Mouse (Mus musculus) cerebellum, adult 11-12 months (tissue): Measurements from ENCODE around the gene Stard5.

Experiments
- DNase-seq: peaks from one replicate; pipeline ENCODE4 v3.0.0; 2022

Stard5 gene

DNA sequence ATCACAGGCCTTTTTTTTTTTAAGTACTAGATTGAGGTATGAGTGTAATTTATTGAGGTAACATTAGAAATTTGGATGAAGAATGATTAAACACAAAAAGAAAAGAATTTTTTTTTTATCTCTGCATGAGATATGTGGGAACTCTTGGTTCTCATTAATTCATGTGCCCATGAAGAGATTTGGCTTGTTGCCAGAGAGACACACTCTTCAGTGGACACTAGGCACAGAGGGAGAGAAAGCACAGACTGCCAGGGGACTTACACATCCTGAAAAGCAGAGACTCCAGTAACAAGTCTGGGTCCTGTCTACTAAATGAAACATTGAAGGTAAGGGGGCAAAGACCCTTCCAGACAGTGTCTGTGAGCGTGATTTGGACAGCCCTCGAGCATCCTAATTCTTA lies 4.0 kb downstream of the Stard5 start:
- DNase-seq, result no peak

DNA sequence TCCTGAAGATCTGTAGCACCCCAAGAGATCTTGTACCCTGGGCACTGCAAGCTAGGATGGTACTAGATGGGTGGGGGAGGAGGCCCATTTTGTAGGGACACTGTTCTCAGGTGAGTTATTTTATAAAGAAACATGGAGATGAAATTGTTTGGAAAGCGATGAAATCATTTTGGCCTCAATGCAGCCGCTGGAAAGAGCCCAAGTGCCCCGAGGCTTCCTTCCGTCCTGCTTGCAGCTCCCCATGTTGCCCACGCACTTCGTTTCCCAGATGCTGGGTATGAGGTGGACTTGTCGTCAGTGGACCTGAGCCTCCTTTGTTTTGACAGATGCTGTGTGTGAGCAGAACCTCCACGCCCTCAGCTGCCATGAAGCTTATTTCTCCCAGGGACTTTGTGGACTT lies 4.7 kb downstream of the Stard5 start:
- DNase-seq, result peak; percentile 53

DNA sequence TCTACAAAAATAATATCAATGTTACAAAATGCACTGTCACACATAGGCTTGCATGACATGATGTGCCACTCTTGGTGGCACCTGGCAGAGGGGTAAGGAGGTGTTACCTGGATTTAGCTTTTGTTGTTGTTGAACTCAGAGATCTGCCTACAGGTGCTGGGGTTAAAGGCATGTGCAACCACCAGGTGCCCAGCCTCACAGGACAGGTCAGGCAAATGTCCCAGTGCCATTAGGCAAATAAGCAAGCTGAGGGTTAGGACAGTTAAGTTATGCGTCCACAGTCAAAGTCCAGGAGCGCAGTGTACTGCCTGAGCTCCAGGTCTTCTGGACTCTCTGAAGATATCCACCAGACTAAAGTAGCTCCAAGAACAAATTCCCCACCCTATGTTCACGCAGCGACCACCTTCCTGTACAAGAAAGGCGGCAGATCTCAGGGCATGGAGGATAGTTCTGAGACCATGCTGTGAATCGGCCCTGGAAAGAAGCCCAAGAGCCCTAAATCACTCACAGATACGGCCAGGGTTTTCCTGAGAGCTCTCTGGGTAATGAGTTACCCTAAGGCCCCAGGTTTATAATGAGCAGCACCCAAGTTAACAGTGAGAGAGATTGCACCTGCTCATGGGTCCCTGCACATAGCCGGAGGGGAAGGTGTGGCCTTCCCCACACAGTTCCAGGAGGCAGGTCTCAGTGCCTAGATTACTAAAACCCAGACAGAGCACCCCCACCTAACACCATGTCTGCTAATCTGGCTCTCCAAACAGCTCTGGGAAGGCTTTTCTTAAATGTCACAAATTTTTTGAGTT lies 6.2 kb downstream of the Stard5 start:
- DNase-seq, result no peak

DNA sequence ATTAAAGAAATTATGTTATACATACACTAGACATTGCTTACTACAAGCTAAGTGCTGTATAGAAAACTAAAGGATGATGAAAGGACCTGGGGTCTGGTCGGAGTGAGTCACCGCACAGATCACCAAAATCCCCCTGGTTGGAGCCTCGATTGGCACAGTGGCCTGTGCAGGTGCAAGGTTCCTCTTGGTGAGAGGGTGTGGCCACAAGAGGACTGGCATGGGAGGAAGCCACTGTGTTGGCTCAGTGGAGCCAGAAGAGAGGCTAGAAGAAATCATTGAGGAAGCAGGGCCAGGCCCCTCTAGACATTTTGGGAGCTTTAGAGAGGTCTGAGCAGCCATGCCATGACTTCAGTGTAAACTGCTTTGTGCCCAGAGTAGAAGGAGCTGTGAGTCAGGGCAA lies 7.3 kb downstream of the Stard5 start:
- DNase-seq, result no peak

DNA sequence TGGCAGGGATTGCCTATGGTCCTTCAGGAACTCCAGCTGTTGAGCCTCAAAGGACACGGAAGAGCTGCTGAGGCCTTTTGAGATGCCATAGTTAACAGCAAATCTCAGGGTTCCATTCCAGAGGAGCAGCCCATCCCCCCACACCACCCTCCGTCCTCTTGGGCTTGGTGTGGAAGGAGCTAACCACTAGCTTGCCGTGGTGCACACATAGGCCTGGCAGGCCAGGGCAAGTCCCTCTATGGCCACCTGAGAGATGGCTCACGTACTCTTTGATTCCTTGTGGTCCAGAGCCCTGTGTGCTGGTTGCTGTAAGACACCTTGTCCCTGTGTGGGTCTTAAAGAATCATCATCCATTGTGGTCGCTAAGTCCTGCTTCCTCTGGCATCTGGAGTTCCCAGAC lies 8.8 kb downstream of the Stard5 start:
- no peak for DNase-seq

DNA sequence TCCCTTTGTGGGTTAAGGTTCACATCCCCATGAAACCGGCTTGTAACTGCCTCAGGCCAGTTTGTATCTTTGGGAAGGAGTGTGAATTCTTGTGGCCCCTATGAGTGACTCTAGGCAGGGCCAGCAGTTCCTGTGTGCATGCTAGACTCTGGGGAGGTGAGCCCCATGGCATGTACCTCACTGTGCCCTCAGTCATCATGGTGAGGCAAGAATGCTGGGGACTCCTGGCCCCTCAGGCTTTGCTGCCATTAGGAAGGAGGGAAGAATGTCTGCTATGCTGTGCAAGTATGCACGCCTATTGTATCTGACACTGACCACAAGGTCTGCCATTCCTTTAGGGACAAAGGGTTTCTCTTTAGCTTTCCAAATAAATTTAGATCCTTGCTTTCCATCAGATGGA lies 9.4 kb downstream of the Stard5 start:
- no peak for DNase-seq

DNA sequence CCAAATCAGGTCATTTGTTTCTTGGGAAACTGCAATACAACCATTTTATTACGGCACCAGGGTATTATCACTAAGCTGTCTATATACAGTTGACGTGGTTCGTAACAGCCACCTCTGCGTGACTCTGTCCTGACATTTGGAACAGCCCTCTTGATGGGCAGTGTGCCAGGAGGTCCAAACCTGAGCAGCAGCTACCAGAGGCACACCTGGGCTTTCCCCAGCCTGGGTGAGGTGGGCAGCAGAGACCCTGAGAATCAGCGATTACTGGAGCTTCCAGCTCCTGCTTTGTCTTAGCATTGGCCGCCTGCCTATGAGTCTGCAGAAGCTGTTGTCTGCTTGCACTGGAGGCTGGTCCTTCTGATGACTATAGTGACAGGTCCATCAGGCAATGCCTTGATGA lies 11.8 kb downstream of the Stard5 start:
- DNase-seq, result no peak

DNA sequence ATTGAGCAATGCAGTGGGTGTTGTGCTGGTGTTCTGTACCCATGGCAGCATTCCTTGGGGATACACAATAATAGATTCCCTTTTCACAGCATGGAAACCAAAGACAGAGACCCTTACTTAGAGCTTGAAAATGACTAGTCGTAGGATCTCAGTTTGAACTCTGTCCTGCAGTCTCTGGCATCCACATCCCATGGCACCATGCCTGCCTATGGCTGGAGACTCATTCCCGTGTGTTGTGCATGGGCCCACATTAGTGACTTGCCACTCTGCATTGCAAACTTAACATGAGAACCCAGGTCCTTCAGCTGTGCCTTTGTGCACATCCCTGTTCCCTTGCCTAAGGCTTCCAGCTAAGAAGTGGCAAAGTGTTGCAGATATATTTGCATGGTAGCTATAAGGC lies 13.0 kb downstream of the Stard5 start:
- no peak for DNase-seq

DNA sequence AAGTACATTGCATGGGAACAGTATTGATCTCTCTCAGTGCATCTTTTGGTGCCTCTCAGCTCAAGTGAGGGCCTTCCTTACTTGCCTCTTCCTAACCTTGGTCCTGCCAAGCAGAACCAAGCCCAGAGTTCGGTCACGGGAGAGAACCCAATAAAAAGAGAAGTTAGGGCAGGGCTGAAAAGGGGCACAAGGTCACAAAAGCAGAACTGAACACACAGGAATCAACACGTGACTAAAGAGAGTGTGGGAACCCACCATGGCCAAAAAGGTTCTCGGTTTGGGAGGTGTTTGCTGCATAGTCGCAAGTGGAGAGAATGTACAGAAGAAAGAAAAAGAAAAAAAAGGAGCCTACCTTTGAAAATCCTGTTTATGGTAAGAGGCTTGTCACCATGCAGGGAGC lies 13.7 kb downstream of the Stard5 start:
- DNase-seq, result no peak

DNA sequence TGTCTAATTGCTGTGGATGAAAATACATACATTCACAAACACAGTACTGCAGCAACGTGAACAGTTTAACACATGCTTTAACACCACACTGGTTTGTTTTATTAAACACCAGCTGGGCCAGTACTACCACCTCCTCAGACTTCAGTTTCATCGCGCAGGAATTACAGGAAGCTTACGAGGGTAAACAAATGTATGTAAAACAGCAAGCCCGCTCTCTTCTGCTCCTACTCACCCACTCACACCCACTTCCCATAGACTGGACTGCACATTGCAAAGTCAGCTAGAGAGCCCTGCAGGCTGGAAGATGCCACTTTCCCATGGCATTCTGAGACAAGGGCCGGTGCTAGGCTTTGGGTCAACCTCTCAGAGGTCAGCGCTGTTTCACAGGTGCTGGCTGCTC lies 17.0 kb downstream of the Stard5 start:
- no peak for DNase-seq

DNA sequence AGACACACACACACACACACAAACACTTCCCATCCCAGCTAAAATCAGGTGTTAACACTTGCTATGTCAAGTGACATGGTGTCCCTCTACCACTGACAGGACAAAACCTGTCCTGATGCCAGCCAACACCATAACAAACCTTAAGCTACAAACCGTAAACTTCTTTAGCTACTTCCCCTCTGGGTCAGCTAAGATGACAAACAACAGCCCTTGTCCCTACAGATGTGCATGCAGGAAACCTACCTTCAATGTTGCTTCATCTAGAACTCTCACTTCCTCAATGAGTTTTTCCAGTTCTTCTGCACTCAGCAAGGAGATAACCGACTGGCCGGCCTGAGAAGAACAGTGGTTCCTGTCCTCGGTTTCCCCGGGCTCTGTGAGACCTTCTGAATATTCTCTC lies 18.9 kb downstream of the Stard5 start:
- DNase-seq, result no peak

DNA sequence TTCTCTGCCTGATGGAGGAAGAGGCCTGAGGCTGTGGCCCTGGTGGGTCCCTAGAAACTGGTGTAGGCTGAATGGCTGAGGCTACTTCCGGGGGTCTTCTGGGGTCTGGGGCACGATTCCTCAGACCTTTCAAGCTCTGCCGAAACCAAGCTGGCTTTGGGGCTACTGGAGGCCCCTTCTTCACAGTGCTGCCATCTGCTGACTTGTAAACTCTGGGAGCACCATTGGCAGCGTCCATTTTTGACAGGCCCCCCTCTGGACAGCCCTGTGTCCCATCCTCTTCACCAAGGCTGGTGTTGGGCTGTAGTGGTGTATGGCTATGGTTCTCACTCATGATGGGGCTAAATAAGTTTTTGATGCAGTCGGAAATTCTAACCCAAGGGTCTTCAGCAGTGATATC lies 20.7 kb downstream of the Stard5 start:
- DNase-seq, result no peak

DNA sequence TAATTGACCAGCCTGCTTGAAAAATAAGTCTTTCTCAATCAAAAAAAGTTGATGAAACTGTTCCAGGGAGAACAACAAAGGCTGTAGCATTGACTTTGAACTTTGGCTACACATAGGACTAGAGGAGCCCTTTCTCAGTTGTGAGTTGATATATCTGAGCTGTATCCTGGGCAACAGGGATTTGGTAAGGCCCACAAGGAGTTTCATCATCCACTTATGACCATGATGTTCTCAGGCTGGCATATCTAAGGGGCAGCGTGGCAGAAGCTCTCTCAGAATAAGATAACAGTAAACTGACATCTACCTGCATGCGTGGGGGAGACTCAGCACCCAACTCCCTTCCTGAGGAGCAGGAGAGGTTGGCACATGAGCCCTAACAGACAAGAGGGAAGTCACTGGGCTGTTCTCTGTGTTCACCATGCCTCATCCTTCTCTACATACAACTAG lies 21.9 kb downstream of the Stard5 start:
- DNase-seq, result no peak

DNA sequence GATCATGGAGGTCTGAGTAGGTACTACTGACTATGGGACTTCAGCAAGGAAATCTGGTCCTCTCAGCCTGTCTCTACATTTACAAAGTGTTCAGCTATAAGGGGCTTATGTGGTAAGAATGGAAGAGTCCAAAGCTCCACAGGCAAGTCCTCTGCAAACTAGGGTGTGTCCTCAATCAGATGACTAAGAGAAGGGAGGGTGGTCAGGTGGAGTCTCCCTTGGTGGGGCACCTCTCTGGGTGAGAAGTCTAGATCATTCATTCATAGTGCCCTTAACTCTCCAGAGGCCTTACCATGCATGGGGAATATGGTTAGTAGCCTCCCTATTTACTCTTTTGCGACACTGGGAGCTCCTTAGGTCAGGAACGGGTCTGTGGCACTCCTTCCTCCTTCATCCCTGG lies 22.4 kb downstream of the Stard5 start:
- DNase-seq, result no peak

DNA sequence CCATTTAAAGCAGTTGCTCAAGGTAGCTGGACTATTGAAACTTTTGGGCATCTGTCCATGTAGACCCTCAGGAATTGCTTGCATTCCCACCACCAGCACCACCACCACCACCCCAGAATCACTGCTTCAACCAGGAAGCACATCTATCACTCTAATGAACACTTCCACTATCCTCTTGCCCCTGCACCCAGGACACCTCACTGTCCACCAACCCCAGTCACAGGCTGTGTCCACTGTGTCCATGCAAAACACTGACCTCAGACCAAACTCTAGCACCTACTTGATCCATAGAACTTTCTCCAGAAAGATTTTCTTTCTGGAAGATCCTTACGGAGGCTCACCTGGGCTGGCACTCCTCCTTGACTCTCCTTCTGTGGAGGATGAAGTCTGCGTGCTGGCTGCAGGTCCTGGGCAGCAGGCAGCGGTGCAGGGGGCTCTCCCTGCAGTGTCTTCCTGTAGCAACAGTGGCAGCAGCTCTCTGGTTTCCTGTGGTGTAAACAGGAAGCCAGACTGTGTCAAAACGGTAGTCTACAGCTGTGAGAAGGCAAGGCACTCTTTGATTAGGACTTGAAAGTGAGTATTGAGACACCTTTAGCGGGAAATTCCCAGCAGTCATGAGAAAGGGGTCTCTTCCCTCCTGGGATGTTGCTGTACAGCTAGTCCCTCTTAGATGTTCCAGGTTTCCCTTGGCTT lies 23.3 kb downstream of the Stard5 start:
- DNase-seq, result no peak

DNA sequence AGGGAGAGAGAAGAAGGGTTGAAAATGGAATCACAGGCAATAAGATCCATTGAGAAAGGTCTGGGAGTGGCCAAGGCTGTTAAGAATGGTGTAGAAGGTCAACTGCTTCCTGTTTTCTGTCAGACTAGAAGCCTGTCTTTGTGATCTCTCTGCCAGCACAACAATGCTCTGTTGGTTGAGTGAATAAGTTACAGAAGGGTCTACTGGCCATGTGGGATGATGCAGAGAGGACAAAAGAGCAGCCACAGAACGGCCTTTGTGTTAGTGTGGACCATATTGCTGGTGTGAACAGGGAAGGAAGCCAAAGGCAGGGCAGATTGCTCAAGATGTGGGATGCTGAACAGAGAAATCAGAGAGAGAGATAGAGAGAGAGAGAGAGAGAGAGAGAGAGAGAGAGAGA lies 27.0 kb downstream of the Stard5 start:
- no peak for DNase-seq

DNA sequence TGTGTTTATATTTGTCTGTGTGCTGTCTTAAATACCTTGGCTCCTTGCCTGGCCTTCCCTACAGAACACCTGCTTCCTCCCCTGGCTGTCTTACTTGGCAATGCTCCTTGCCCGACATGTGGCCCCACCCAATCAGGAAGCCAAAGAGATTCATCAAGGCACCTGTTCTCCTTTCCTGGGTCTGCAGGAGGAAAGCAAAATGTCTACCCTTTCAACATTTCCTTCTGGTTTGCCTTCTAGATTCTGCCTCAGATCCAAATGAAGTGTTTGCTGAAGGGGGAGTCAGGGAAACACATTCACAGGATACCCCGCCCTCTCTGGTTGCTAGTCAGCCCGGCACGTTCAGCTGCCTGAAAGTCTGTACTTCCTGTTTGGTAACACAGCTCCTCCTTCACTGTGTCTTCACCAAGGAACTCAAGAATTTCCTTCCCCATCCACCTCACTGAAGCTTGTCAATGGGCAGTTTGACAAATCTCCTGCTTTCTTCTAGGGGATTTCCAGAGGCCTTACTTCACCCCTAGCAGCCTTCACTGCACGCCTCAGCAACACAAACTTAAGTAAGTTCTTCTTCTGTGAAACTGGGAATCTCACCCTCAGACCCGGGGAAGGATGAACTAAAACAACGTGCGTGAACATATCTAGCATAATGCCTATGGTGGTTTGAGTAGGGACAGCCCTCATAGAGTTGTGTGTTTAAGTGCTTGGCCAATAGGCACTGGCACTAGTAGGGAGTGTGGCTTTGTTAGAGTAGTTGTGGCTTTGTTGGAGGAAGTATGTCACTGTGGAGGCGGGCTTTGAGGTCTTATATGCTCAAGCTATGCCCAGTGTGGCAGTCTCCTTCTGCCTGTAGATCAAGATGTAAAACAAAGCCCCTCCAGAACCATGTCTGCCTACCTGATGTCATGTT lies 27.7 kb downstream of the Stard5 start:
- peak; percentile 83 for DNase-seq

DNA sequence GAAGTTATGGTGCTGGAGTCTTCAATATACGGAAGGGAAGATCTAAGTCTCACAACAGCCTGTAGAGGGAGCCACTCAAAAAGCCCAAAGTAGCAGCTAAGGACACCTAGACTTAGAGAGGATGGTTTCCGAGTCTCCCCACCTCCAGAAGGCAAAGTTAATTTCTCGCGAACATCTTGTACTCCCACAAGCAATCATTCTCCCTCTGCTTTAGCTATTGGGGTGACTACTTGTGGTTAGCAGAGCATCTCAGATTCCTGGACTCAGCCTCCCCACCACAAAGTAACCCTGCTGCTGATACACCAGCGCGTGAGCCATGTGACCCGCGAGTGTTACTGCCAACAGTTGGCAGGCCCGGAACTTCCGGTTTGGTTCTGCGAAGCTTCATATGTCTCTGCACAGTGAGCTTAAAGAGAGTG lies 28.5 kb downstream of the Stard5 start:
- no peak for DNase-seq

DNA sequence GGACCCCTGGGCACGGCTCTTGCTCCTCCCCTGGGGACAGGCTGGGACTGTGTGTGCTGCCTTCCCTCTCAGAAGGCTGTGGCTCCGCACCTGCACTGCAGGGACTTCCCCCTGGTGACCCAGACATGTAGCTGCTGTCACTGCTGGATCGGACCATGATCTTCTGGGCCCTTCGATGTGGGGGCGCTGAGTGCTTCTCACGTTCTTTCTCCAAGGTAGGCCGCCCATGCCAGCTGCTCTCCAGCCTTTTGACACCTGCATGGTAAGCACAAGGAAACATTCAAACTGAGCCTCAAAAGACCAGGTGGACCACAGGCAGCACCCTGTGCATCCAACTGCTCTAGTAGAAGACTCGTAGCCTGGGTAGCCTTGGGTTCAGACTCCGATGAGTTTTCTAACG lies 29.3 kb downstream of the Stard5 start:
- DNase-seq, result no peak

DNA sequence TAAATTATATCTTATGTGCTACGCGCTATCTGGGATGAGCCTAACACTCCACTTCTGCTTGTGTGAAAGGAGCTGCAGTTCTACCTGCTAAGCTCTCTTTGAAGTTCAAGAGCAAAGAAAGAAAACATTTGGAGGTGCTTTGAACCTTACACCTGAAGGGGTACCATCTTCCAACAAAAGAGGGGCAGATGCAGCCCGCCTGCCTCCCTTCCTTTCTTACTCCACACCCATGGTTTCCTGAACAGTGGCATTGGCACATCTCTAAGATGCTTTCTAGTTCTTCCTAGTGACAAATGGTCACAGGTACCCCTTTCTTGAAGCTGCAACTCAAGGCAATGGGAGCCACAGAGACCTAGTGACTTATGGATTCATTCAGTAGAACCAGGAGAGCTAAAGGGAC lies 30.0 kb downstream of the Stard5 start:
- no peak for DNase-seq

DNA sequence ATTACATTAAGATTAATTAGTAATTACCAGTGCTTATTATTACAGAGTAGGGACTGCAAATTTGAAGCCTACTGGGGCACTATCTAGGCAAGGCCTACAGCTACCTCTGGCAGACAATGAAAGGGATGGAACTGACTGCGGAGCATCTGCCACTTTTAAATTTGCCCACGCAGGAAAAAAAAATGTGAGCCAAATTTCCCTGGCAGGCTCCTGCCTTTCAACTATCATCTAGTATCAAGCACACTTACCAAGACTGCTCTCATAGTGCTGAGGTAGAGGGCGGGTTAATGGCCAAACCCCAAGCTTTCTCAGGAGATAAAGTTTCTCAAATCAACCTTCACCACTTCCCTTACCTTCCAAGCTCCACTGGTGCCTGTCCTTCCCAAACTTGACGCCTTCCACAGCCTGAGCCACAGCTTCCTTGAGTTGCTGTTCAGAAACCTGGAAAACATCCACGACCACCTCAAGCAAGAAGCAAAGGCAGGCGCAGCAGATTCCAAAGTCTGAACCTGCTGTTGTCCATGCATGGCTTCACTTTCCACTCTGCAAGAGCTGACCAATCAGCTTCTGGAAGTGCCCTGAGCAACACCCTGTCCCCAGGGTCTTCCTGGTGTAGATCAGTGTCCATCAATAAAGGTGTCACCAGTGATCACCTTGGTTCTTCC lies 31.1 kb downstream of the Stard5 start:
- DNase-seq, result peak; percentile 61

DNA sequence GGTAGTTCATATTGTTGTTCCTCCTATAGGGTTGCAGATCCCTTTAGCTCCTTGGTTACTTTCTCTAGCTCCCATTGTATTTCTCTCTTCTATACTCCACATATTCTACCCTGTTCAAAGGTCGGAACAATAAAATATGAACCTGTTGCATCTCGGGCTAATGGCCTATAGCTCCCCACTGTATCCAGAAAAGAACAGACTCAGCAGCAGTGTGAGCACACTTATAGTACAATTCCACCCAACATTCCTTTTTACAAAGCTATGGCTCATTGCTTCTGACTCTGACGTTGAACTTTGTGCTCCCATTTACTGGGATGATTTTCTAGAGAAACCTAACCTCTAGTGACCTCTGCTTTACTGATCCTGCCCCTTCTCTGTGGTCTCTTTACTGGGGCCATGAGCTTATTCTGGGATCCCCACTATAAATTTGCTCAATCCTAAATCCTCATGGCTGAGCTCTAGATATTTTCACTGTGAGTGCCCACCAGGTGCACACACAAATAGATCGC lies 34.4 kb downstream of the Stard5 start:
- DNase-seq, result no peak
